Mouse (Mus musculus): ENCODE data around the gene Akap2. TPM values are rescaled to one million over a fixed set of nuclear protein-coding genes. Genes with fewer than 3 reads are reported as not detected.

Akap2 gene
- polyA plus RNA-seq, 1 experiment from 2014 or later, result 29.9 TPM

DNA sequence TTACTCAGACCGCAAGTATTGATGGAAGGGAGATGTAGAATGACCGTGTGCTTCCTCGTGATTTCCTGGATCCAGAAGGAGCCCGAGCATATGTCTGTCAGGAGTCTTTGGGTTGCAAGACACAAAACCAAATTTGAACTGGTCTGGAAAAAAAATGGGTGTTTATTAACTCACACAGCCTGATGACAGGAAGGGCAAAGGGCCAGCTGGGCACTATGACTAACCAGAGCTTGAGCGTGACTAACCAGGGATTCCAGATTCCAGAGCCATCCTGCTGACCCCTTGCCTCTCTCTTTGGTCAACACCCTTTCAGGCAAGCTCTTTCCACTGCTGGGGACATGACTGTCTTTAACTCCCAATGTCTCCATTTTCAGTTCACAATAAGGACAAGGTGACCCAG is 18.0 kb downstream of the Akap2 start:
- ATAC-seq (ENCODE audit: low FRiP score), result no peak
- Histone ChIP-seq H3K4me1 (no peaks in the 10 kb centered on the region; the same call in 1 of the 2 replicates), H3K9me3 (replicated peaks) (no peaks in the 10 kb centered on the region), H3K4me2 (replicated peaks) (no peak overlapping the region), H3K9ac (no peak overlapping the region), H3K36me3 (no peaks in the 10 kb centered on the region), H3K27me3 (no peaks in the 10 kb centered on the region), H3K27ac (no peak overlapping the region), H3K4me3 (no peak overlapping the region)
- 87% methylated on average over 5 of the region's 5 CpGs for WGBS

DNA sequence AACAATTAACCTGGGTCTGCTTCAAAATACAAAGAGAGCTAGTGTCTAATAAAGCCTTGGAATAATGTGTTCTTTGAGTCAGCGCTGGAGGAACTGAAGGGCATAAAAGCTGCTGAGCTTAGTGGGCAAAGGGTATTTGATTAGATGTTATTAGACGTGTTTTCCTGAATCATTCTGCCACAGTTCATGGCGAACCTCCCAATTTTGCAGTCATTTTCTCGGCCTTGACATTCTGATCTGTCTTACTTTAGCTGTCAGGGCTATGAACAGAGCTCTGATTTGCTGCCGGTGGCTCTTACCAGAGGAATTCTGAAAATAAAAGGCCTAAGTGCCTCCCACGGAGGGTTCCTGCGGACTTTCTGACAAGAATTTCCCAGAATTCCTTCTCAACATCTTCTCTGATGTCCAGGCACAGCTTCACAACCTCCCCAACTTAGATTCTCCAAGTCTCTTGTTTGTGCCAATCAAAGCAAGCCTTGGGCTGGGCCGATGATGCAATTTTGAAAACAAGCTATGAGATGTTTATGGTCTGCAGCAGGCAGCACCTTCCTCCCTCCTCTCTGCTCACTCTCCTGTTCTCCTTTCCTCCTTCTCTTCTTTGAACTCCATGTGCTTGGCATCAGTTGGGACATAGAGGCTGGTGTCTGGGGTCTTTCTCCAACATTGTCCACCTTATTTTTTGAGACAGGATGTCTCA is 21.5 kb downstream of the Akap2 start:
- WGBS, result 37% methylated on average over 8 of the region's 8 CpGs
- Histone ChIP-seq H3K4me1 (no peaks in the 10 kb centered on the region; the same call in 1 of the 2 replicates), H3K4me2 (replicated peaks) (no peak overlapping the region), H3K36me3 (no peaks in the 10 kb centered on the region), H3K27me3 (no peaks in the 10 kb centered on the region), H3K9ac (no peak overlapping the region), H3K9me3 (replicated peaks) (no peaks in the 10 kb centered on the region), H3K27ac (no peak overlapping the region), H3K4me3 (no peak overlapping the region)
- ATAC-seq (ENCODE audit: low FRiP score), result no peak

DNA sequence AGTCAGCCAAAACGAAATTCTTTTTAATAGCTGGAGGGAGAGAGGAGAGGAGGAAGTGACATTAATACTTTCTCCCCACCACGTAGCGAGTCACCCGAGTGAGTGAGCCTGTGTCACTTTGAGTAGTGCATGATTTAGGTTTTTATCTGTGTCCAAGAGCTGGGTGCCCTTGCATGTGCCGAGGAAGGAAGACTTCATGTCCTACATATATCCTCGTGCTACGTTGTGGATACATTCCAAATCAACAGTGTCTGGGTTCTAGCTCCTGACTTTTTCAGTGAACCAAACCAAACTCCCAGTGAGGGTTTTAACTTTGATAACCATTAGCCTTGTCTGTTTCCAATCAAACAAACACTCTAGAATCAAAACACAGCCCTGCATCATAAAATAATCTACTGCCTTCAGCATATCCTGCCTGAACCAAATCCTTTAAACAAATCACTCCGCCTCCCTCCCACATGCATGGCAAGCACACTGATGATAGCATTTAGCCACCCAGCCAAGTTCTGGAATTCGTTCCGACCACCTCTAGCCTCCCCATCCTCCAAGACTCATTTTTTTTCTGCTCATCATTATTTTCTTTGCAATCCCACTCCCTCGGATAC is 26.0 kb downstream of the Akap2 start:
- Histone ChIP-seq H3K4me2 (replicated peaks) (no peak overlapping the region), H3K9me3 (replicated peaks) (no peaks in the 10 kb centered on the region), H3K9ac (no peak overlapping the region), H3K4me3 (no peak overlapping the region), H3K4me1 (peaks cover 4% of the 10 kb centered on the region; the same call in 1 of the 2 replicates), H3K36me3 (no peaks in the 10 kb centered on the region), H3K27ac (no peak overlapping the region), H3K27me3 (no peaks in the 10 kb centered on the region)
- 80% methylated on average over 11 of the region's 11 CpGs for WGBS
- no peak for ATAC-seq (ENCODE audit: low FRiP score)

DNA sequence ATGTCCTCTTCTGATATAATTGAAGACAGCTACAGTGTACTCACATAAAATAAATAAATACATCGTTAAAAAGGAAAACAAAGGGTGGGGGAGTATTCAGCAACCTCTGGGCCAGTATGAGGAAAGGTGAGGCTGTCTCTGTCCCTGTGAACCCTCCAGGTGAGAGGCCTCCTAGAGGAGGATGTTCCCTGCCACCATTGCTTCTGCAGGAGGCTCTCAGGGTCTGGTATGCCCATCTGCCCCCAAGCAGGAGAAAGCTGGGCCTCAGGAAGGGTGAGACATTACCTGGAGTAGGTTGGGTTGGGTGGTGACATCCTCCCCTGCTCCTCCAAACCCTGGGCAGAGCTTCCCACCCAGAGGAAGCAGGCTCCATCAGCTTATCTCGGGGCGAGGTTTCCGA is 33.2 kb downstream of the Akap2 start:
- H3K4me2 ChIP-seq (replicated peaks), result no peak overlapping the region
- ATAC-seq (ENCODE audit: low FRiP score), result no peak
- H3K27me3 ChIP-seq, result no peaks in the 10 kb centered on the region
- H3K9ac ChIP-seq, result no peak overlapping the region
- WGBS, result 67% methylated on average over 4 of the region's 4 CpGs
- no peak overlapping the region for H3K4me3 ChIP-seq
- no peaks in the 10 kb centered on the region for H3K36me3 ChIP-seq
- no peaks in the 10 kb centered on the region for H3K9me3 ChIP-seq (replicated peaks)
- peaks cover 4% of the 10 kb centered on the region; the same call in 1 of the 2 replicates for H3K4me1 ChIP-seq
- H3K27ac ChIP-seq, result no peak overlapping the region

DNA sequence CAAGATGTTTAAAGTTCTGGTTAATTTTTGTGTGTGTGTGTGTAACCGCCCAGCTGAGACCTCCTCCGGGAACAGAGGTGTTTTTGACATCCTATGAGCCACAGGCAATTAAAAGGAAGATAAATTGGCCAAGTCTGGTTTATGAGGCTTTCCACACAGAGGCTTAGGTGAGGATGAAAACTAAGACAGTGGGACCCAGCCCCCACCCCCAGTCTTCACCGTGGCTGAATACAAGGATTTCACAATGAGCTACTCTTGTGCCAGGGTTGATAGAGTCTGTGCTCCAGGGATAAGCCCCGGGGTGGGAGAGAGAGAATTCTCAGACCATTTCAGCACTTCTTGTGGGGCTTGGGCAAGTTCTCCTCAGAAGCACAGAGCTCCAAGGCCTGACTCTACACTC is 33.6 kb downstream of the Akap2 start:
- no peak overlapping the region for H3K27ac ChIP-seq
- no peak overlapping the region for H3K4me3 ChIP-seq
- H3K9ac ChIP-seq, result no peak overlapping the region
- H3K9me3 ChIP-seq (replicated peaks), result no peaks in the 10 kb centered on the region
- H3K4me2 ChIP-seq (replicated peaks), result no peak overlapping the region
- WGBS, result 70% methylated on average over 4 of the region's 4 CpGs
- H3K36me3 ChIP-seq, result no peaks in the 10 kb centered on the region
- no peak for ATAC-seq (ENCODE audit: low FRiP score)
- no peaks in the 10 kb centered on the region for H3K27me3 ChIP-seq
- peaks cover 4% of the 10 kb centered on the region; the same call in 1 of the 2 replicates for H3K4me1 ChIP-seq

DNA sequence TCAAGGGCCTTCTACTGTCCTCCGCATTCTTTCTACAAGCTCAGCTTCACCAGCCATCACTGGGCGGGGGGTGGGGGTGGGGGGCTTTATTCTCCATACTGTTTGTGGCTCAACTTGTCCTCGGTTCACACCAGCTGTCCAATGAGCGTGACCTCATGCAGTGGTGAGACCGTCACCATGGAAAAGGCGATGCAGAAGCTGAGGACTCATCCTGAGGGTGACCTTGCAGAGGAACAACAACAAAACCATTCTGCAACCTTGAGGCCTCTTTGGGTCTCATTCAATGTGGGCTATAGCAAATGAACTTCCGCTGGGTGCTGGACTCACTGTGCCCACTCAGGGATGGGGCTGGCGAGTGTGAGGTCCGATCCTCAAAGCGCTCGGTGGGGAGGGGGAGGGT is 34.1 kb downstream of the Akap2 start:
- Histone ChIP-seq H3K27ac (no peak overlapping the region), H3K9me3 (replicated peaks) (no peaks in the 10 kb centered on the region), H3K27me3 (no peaks in the 10 kb centered on the region), H3K4me1 (peaks cover 4% of the 10 kb centered on the region; the same call in 1 of the 2 replicates), H3K4me2 (replicated peaks) (no peak overlapping the region), H3K4me3 (no peak overlapping the region), H3K9ac (no peak overlapping the region), H3K36me3 (no peaks in the 10 kb centered on the region)
- ATAC-seq (ENCODE audit: low FRiP score), result no peak
- WGBS, result 85% methylated on average over 11 of the region's 11 CpGs

DNA sequence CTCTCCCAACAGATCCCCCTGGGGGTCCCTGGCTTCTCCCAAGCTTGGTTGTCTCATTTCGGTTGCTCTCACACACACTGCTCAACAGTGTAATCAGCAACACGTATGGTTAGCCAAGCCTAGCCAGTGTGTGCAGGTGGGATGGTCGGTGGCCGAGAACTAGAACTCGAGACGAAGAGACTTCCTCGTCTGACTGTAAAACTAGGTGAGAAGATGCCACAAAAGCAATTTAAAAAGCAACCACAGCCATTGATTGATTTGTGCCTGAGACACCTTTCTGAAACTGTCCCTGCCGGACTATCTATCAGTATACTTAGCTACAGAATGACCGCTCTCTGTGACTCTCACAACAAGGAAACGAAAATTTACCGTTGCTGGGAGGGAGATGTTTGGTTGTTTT is 37.6 kb downstream of the Akap2 start:
- H3K27ac ChIP-seq, result no peak overlapping the region
- no peak for ATAC-seq (ENCODE audit: low FRiP score)
- 0 out of 2 replicates have a peak, but pooled peaks cover 4% of the 10 kb centered on the region for H3K4me1 ChIP-seq
- H3K4me3 ChIP-seq, result no peak overlapping the region
- no peak overlapping the region for H3K9ac ChIP-seq
- no peaks in the 10 kb centered on the region for H3K27me3 ChIP-seq
- no peaks in the 10 kb centered on the region for H3K36me3 ChIP-seq
- no peak overlapping the region for H3K4me2 ChIP-seq (replicated peaks)
- H3K9me3 ChIP-seq (replicated peaks), result no peaks in the 10 kb centered on the region
- WGBS, result 89% methylated on average over 11 of the region's 11 CpGs

DNA sequence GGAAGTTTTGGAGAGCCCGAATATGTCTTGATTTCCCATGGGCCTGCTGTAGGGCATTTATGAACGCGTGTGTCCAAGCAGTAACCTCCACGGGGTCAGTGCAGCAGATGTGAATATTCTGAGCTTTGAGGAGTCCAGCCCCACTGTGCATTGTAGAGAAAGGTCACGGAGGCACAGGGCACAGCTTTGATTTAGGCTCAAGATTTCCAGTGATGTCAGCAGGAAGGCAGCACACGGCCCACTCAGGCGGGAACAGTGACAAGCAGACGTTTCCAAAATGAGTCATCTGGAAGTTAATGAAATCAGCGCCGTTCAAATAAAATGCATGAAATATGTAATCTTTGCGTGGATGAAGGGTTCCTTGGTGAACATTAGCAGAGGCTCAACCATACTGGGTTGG is 40.5 kb downstream of the Akap2 start:
- Histone ChIP-seq H3K27ac (no peak overlapping the region), H3K4me3 (no peak overlapping the region), H3K9ac (no peak overlapping the region), H3K4me2 (replicated peaks) (no peak overlapping the region), H3K4me1 (0 out of 2 replicates have a peak, but pooled peaks cover 8% of the 10 kb centered on the region), H3K9me3 (replicated peaks) (no peaks in the 10 kb centered on the region), H3K27me3 (no peaks in the 10 kb centered on the region), H3K36me3 (no peaks in the 10 kb centered on the region)
- ATAC-seq (ENCODE audit: low FRiP score), result no peak
- 41% methylated on average over 11 of the region's 11 CpGs for WGBS

DNA sequence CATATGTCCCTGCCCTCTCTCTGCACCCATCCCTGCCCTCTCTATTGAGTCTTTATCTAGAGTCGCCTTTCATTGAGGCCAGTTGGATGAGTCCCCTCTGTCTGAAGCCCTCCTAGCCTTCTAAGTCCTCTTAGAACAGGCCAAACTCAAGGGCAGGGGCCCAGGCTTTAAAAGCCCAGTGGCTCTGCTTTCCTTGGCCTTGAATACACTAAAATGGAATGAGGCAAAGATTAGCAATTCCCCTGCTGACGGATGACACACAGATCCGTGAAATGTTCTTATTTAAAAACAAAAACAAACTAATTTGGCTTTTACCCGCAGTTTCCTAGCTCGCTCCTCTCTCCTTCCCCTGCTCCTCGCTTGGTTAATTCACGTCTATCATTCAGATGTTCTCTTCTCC is 45.0 kb downstream of the Akap2 start:
- Histone ChIP-seq H3K36me3 (no peaks in the 10 kb centered on the region), H3K4me1 (peaks cover 14% of the 10 kb centered on the region), H3K9ac (no peak overlapping the region), H3K27ac (no peak overlapping the region), H3K9me3 (replicated peaks) (no peaks in the 10 kb centered on the region), H3K4me2 (replicated peaks) (no peak overlapping the region), H3K4me3 (no peak overlapping the region), H3K27me3 (no peaks in the 10 kb centered on the region)
- WGBS, result 61% methylated on average over 7 of the region's 7 CpGs
- ATAC-seq (ENCODE audit: low FRiP score), result no peak

DNA sequence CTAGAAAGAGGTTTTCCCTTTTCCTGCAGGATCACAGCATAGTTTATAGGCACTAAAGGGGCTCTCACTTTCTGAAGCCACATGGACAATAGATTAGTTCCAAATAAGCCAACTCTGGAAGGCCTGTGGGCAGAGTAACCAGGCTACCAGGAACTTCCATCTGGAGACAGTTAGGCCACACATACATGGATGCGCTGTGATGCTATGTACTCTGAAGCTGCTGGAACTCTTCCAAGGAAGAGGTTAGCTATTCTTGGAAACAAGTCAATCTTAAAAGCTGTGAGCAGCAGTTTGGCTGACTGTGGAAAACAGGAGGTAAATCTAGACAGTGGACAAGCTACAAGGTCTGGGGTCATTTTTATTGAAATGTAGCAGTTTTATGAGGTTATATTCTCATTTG is 46.9 kb downstream of the Akap2 start:
- Histone ChIP-seq H3K4me2 (replicated peaks) (no peak overlapping the region), H3K4me3 (no peak overlapping the region), H3K27ac (no peak overlapping the region), H3K9me3 (replicated peaks) (no peaks in the 10 kb centered on the region), H3K27me3 (no peaks in the 10 kb centered on the region), H3K36me3 (no peaks in the 10 kb centered on the region), H3K4me1 (peaks cover 9% of the 10 kb centered on the region), H3K9ac (no peak overlapping the region)
- 64% methylated on average over 1 of the region's 1 CpGs for WGBS
- ATAC-seq (ENCODE audit: low FRiP score), result no peak

DNA sequence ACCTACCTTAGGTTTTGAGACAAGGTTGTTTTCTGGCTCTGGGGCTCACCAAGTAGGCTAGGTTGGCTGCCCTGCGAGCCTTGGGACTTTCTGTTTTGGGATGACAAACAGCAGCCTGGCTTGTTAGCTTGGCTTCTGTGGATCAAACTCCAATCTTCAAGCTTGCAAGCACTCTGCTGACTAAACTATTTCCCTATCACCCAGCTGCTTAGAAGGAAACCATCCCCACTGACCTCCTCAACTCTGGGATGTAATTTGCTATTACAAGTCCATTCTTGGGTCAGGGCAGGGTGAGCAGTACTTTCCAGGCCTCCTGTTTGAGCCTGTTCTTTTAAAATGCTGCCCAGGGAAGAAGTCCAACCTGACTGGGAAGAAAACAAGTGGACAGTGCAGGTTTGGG is 47.5 kb downstream of the Akap2 start:
- H3K27ac ChIP-seq, result no peak overlapping the region
- no peak for ATAC-seq (ENCODE audit: low FRiP score)
- no peaks in the 10 kb centered on the region for H3K9me3 ChIP-seq (replicated peaks)
- no peaks in the 10 kb centered on the region for H3K36me3 ChIP-seq
- H3K9ac ChIP-seq, result no peak overlapping the region
- peaks cover 9% of the 10 kb centered on the region for H3K4me1 ChIP-seq
- no peak overlapping the region for H3K4me3 ChIP-seq
- no peak overlapping the region for H3K4me2 ChIP-seq (replicated peaks)
- 91% methylated on average over 1 of the region's 1 CpGs for WGBS
- no peaks in the 10 kb centered on the region for H3K27me3 ChIP-seq

DNA sequence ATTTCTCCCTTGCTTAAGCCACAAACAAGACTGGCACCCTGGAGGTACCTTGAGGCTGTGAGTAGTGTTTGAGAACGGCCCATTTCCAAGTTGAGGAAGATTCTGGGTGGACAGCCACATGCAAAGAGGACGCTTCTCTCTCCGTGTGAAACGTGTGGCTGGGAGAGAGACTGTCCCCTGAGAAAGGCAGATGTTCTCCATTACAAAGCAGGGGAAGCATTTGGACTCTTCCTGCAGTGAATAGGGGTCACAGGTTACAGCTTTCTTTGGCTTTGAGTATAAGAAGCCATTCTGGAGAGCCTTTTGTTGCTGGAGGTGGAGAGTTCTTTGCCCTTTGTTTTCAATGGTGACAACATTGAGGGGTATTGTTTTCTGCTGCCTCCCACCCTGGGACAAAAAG is 48.3 kb downstream of the Akap2 start:
- Histone ChIP-seq H3K9me3 (replicated peaks) (no peaks in the 10 kb centered on the region), H3K4me2 (replicated peaks) (no peak overlapping the region), H3K4me3 (no peak overlapping the region), H3K27me3 (no peaks in the 10 kb centered on the region), H3K27ac (no peak overlapping the region), H3K9ac (no peak overlapping the region), H3K36me3 (no peaks in the 10 kb centered on the region), H3K4me1 (peaks cover 9% of the 10 kb centered on the region)
- 4% methylated on average over 4 of the region's 4 CpGs for WGBS
- ATAC-seq (ENCODE audit: low FRiP score), result no peak

DNA sequence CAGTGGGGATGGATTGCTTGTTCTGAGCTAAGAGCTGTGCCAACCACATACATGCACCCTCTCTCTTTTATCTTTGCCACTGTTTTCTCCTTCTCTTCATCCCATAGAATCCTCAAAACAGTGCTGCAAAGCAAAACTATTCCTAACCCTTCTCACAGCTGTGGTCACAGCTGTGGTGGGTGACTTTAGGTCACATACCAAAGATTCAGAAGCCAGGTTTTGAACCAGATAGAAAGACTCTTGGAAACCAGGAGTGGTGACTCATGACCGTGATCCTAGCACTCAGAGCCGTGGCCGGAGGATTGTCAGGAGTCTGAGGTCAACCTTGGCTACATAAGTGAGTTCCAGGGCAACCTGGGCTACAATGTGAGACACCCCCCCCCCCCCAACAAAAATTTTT is 51.5 kb downstream of the Akap2 start:
- 65% methylated on average over 3 of the region's 3 CpGs for WGBS
- H3K9me3 ChIP-seq (replicated peaks), result no peaks in the 10 kb centered on the region
- no peaks in the 10 kb centered on the region for H3K27me3 ChIP-seq
- no peak for ATAC-seq (ENCODE audit: low FRiP score)
- H3K9ac ChIP-seq, result no peak overlapping the region
- H3K4me1 ChIP-seq, result peaks cover 6% of the 10 kb centered on the region
- H3K27ac ChIP-seq, result no peak overlapping the region
- H3K4me3 ChIP-seq, result no peak overlapping the region
- H3K4me2 ChIP-seq (replicated peaks), result no peak overlapping the region
- no peaks in the 10 kb centered on the region for H3K36me3 ChIP-seq

Data from hindbrain, embryonic 12.5 days (tissue).